Mouse (Mus musculus) forebrain, embryonic 10.5 days (tissue): ENCODE measurements at regions not wholly inside any gene's neighbourhood (a gene's known extent, or its start where the extent isn't known, plus 50 kb on each side); places are given as distances from the start of the nearest gene placed in this dataset.

Source experiments
- DNase-seq: peaks from one replicate; pipeline ENCODE4 v3.0.0-alpha.2; 2017; ENCODE audit warnings: low spot score; ENCODE audit errors: extremely low spot score
- H3K27ac ChIP-seq: fragments of 300-500 bp; sonication (generic); 2 replicates; pipeline ENCODE4 v1.5.1; 2016; ENCODE audit warnings: mild to moderate bottlenecking
- H3K27me3 ChIP-seq: fragments of 300-500 bp; sonication (generic); 2 replicates; pipeline ENCODE4 v1.6.1; 2016; ENCODE audit warnings: mild to moderate bottlenecking; ENCODE audit not compliant: poor library complexity, severe bottlenecking
- H3K36me3 ChIP-seq: fragments of 300-500 bp; sonication (generic); replicated peaks from 2 replicates; pipeline ENCODE4 v1.6.1; 2016; ENCODE audit warnings: mild to moderate bottlenecking, moderate library complexity
- H3K4me1 ChIP-seq: fragments of 300-500 bp; sonication (generic); 2 replicates; pipeline ENCODE4 v1.6.1; 2016
- H3K4me3 ChIP-seq: fragments of 300-500 bp; sonication (generic); 2 replicates; pipeline ENCODE4 v1.5.1; 2016; ENCODE audit warnings: mild to moderate bottlenecking, moderate library complexity
- H3K9me3 ChIP-seq: fragments of 300-500 bp; sonication (generic); 2 replicates; pipeline ENCODE4 v1.6.1; 2016; ENCODE audit warnings: mild to moderate bottlenecking, moderate library complexity
- WGBS: fragments of 180-500 bp; shearing (Covaris S2); methylation state at CpG from one replicate; pipeline ENCODE4 v1.1.7; 2016; 5-methylcytosine and 5-hydroxymethylcytosine counted together

DNA sequence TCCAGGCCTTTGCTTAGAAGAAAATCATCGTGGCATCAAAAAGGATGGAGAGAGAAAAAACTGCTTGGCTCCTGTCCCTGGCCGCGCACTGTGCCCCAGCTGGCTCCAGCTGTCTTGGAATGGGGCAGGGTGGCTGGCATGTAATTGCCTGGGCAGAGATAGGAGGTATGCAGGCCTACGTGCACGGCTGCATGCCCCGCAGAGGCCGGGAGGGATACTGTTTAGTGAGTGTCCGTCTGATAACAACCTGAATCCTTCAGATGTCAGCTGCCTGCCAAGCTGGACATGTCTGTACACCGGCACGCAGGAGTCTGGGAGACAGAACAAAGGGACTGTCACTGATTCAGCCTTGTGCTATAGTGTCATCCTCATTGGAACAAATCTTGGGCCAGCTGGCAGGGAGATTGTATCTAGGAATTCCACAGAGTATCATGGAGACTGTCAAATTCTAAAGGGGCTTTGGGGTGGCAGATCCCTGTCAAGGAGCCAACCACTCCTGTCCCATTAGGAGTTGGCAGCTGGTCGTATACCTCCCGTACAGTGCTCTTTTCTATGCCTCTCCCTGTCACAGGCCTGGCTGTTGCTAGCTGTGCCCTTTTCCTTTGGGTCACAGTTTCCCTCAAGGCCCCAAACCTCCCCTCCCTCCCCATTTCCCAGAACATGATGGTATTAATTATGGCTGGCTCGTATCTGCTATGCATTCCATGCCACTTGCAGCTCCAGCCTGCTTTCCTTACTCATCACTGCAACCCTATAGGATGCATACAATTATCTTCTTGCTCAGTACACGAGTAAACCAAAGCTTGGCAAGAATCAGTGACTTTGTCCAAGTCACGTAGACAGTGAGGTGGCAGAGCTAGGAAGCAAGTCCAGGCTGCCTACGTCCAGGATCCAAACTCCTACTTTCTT lies 83.5 kb upstream of the Egln3 start:
- H3K9me3 ChIP-seq = no peaks in the 10 kb centered on the region
- H3K27ac ChIP-seq = peak overlapping the region; percentile 71
- H3K4me3 ChIP-seq = no peak overlapping the region
- DNase-seq = peak; percentile 13
- peaks cover 47% of the 10 kb centered on the region for H3K4me1 ChIP-seq
- 79% methylated on average over 16 of the region's 16 CpGs for WGBS
- no peaks in the 10 kb centered on the region for H3K27me3 ChIP-seq
- H3K36me3 ChIP-seq = no peaks in the 10 kb centered on the region

DNA sequence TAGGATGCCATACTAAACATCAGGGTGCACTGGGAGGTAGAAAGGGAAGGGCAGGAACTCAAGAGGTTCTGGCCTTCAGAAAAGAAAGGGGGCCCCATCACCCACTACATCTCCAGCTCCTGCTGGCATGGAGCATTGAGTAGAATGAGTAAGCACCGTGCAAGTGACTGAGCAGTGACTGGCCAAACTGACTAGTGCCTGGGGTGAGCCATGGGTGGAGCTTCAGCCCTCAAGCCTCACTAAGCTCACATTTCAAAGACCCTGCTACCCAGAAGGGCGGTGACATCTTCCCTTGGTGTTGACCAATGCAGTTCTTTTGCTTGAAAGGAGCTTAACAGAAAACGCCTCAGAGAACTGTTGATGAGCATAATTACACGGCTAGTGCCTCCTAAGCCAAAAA lies 80.0 kb upstream of the Egln3 start:
- WGBS = 12% methylated on average over 4 of the region's 4 CpGs
- Histone ChIP-seq H3K27ac (peak overlapping the region; percentile 51; the same call in 1 of the 2 replicates), H3K27me3 (no peaks in the 10 kb centered on the region), H3K9me3 (no peaks in the 10 kb centered on the region), H3K4me3 (no peak overlapping the region), H3K36me3 (no peaks in the 10 kb centered on the region), H3K4me1 (peaks cover 41% of the 10 kb centered on the region)
- no peak for DNase-seq

DNA sequence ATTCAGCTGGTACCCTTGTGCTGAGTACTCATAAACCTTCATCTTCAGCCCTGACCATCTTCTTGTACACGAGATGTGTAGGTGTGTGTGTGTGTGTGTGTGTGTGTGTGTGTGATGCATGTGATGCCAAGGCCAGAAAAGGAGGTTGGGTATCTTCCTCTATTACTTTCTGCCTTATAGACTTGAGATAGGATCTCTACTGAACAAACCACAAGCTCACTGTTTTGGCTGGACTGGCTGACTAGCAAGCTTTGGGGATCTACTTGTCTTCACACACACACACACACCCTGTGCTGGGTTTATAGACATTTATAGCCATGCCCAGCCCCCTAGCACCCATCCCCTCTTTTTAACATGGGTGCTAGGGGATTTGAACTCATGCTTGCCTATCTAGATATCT lies 79.4 kb upstream of the Egln3 start:
- Histone ChIP-seq H3K4me1 (peaks cover 34% of the 10 kb centered on the region), H3K27ac (no peak overlapping the region), H3K27me3 (no peaks in the 10 kb centered on the region), H3K9me3 (no peaks in the 10 kb centered on the region), H3K36me3 (no peaks in the 10 kb centered on the region), H3K4me3 (no peak overlapping the region)
- no peak for DNase-seq
- WGBS = 96% methylated on average over 1 of the region's 1 CpGs

DNA sequence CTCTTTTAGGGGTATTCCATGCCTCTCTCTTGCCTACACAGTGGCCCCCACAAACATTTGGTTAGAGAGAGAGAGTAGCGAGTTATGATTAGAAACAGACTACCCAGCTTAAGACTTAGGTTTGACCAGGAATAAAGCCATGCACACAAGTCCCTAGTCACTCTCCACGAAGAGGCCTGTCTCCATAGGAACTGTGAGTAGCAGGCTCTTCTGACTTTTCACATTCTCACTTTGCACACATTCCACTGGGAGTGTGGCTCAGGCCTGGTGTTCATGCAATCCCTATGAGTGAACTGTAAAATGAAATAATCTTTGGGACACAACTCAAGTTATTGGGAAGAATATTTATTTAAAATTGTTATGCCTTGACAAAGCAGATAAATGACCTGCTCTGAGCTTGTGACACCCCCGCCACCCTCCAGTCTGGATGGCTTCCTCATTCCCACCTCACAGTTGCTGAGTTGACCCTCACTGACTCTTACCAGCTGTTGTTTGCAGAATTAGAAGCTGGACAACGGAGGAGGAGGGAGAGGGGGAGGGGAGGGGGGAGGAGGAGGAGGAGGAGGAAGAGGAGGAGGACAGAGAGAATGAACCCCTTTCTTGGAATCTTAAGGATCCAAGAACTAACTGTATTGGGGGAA lies 78.7 kb upstream of the Egln3 start:
- no peaks in the 10 kb centered on the region for H3K9me3 ChIP-seq
- WGBS = 70% methylated on average over 4 of the region's 4 CpGs
- no peak overlapping the region for H3K4me3 ChIP-seq
- peaks cover 28% of the 10 kb centered on the region for H3K4me1 ChIP-seq
- no peaks in the 10 kb centered on the region for H3K36me3 ChIP-seq
- no peak overlapping the region for H3K27ac ChIP-seq
- no peaks in the 10 kb centered on the region for H3K27me3 ChIP-seq
- DNase-seq = no peak

DNA sequence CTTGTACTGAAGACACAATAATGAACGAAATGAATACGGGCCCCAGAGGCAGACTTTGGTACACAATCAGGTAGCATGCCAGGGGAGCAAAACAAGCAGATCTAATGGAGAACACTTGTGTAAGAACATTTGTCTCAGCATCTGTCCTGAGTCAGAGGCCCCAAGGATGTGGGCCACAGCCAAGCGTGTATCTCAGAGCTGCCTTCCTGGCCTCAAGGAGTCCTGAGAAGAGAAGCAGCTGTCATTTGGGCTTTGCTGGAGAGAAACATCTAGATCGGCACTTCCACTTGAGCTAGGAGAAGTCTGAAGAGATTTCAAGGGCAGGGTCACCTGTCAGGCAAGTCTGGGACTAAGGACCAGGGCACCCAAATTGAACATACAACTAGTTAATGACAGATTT lies 76.8 kb upstream of the Egln3 start:
- Histone ChIP-seq H3K27ac (no peak overlapping the region), H3K9me3 (no peaks in the 10 kb centered on the region), H3K4me1 (peaks cover 17% of the 10 kb centered on the region), H3K36me3 (no peaks in the 10 kb centered on the region), H3K4me3 (no peak overlapping the region), H3K27me3 (no peaks in the 10 kb centered on the region)
- DNase-seq = no peak
- 90% methylated on average over 4 of the region's 4 CpGs for WGBS

DNA sequence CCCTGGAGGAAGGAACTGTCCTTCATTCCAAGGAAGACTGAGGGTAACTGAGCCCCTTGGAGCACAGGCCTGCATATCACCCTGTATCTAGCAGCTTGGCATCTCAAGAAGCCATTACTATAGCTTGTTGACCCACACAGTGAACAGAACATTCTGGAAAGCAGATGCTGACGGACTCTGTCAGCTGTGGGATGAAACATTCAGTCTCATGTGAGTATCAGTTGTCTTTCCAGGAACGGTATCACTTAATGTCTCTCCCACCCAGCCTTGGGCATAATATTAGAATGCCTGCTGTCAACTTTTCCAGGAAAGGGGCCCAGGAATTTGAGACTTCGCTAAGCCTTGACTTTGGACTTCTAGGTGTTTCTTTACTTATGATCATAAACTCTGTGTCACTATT lies 76.3 kb upstream of the Egln3 start:
- no peak overlapping the region for H3K27ac ChIP-seq
- no peak overlapping the region for H3K4me3 ChIP-seq
- H3K9me3 ChIP-seq = no peaks in the 10 kb centered on the region
- H3K4me1 ChIP-seq = peaks cover 17% of the 10 kb centered on the region
- 90% methylated on average over 3 of the region's 3 CpGs for WGBS
- DNase-seq = no peak
- no peaks in the 10 kb centered on the region for H3K36me3 ChIP-seq
- no peaks in the 10 kb centered on the region for H3K27me3 ChIP-seq

DNA sequence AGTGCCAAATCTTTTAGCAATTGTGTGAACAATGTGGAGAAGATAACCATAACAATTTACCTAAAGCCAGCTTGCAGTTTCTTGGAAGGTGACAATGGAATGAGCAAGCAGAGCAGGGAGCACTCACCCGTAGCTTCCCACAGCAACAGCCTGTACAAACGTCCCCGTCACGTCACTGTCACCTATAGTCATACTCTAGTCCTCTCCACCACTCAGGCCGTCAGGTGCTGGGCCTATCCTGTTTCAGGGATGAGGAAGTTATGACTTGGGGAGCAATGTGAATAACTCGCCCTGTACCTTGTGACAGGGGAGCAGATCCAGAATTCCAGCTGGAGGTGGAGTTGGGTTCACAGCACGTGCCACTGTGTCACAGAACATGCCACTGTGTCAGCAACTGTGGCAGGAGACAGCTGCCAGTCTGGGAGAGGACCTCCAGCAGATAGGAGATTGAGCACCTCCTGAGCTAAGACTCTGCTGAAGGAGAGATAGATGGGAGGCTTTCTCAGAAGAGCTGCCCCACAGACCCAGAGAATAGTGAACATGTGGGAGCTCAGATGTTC lies 73.4 kb upstream of the Egln3 start:
- 85% methylated on average over 7 of the region's 7 CpGs for WGBS
- no peak overlapping the region for H3K4me3 ChIP-seq
- no peaks in the 10 kb centered on the region for H3K9me3 ChIP-seq
- no peaks in the 10 kb centered on the region for H3K4me1 ChIP-seq
- DNase-seq = no peak
- no peaks in the 10 kb centered on the region for H3K27me3 ChIP-seq
- no peaks in the 10 kb centered on the region for H3K36me3 ChIP-seq
- no peak overlapping the region for H3K27ac ChIP-seq

DNA sequence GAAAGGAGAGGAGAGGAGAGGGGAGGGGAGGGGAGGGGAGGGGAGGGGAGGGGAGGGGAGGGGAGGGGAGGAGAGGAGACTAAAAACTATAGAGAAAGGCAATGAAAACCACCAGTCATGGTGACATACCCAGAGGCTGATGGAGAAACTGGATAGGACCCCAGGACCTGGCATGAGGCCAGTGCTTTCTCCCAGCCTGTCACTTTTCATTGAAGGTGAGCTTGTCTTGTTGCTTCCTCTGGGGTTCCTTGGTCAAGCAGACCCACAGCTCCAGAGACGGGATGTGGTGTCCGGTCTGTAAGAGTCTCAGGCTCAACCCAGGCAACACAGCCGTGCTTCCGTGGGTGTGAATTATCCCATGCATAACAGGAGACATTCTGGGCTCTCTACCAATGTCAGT lies 69.8 kb upstream of the Egln3 start:
- no peak for DNase-seq
- WGBS = 90% methylated on average over 4 of the region's 4 CpGs
- Histone ChIP-seq H3K4me3 (no peak overlapping the region), H3K27me3 (no peaks in the 10 kb centered on the region), H3K9me3 (no peaks in the 10 kb centered on the region), H3K36me3 (no peaks in the 10 kb centered on the region), H3K27ac (no peak overlapping the region), H3K4me1 (no peaks in the 10 kb centered on the region)

DNA sequence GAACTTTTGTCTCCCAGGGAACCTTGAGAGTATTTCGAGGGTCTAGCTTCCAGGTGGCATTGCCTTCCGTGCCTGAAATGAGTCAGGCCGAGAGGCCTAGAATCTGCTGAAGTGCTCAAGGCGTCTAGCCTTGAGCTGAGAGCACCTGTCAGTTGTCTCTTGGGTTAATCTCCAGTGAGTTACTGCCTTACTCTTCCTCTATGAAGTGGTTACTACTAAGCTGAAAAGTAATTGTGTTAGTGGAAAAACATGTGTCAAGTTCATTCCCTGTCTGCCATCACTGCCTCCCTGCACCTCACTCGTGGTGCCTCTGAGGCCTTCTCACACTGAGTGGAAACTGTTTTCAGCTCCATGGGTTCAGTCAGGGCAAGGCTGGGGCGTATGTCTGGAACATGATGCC lies 69.0 kb upstream of the Egln3 start:
- DNase-seq = no peak
- Histone ChIP-seq H3K4me3 (no peak overlapping the region), H3K27ac (no peak overlapping the region), H3K27me3 (no peaks in the 10 kb centered on the region), H3K9me3 (no peaks in the 10 kb centered on the region), H3K4me1 (no peaks in the 10 kb centered on the region), H3K36me3 (no peaks in the 10 kb centered on the region)
- WGBS = 88% methylated on average over 6 of the region's 6 CpGs

DNA sequence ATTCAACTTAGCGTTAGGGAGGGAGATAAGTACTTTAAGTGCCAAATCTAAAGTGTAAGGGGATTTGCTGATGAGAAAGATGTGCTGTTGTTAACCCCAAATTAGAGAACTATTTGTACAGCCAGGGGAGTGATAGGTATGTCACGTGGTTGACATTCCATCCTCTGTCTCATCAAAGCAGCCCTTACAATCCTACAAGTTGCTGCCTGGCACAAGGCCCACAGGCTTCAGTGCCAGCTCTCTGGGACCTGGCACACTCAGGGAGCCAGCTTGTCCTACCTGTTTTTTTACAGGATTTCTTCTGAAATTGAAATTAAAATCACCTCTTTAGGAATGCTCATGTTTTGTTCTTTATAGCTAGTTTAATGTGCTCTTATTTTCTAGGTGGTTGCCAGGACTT lies 68.6 kb upstream of the Egln3 start:
- no peaks in the 10 kb centered on the region for H3K36me3 ChIP-seq
- H3K4me3 ChIP-seq = no peak overlapping the region
- H3K27ac ChIP-seq = no peak overlapping the region
- WGBS = 72% methylated on average over 2 of the region's 2 CpGs
- DNase-seq = no peak
- no peaks in the 10 kb centered on the region for H3K4me1 ChIP-seq
- H3K9me3 ChIP-seq = no peaks in the 10 kb centered on the region
- no peaks in the 10 kb centered on the region for H3K27me3 ChIP-seq

DNA sequence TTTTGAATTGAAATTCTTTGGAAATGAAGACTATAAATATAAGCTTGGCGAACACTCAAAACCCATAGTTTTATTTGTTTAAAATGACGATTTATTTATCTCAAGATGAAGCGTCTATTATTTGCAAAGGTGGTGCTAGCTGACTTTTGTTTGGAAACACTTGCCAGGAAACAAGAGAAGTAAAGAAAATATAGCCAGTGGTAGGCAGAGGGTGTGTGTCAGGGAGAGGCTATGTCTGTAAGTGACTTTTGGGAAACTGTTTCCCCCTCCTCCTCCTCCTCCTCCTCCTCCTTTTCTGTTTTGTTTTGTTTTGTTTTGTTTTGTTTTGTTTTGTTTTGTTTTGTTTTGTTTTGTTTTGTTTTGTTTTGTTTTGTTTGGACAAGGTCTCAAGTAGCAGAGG lies 62.2 kb upstream of the Egln3 start:
- no peak for DNase-seq
- no peak overlapping the region for H3K27ac ChIP-seq
- H3K9me3 ChIP-seq = no peaks in the 10 kb centered on the region
- H3K36me3 ChIP-seq = no peaks in the 10 kb centered on the region
- no peak overlapping the region for H3K4me3 ChIP-seq
- 88% methylated on average over 3 of the region's 3 CpGs for WGBS
- no peaks in the 10 kb centered on the region for H3K27me3 ChIP-seq
- H3K4me1 ChIP-seq = peaks cover 29% of the 10 kb centered on the region

DNA sequence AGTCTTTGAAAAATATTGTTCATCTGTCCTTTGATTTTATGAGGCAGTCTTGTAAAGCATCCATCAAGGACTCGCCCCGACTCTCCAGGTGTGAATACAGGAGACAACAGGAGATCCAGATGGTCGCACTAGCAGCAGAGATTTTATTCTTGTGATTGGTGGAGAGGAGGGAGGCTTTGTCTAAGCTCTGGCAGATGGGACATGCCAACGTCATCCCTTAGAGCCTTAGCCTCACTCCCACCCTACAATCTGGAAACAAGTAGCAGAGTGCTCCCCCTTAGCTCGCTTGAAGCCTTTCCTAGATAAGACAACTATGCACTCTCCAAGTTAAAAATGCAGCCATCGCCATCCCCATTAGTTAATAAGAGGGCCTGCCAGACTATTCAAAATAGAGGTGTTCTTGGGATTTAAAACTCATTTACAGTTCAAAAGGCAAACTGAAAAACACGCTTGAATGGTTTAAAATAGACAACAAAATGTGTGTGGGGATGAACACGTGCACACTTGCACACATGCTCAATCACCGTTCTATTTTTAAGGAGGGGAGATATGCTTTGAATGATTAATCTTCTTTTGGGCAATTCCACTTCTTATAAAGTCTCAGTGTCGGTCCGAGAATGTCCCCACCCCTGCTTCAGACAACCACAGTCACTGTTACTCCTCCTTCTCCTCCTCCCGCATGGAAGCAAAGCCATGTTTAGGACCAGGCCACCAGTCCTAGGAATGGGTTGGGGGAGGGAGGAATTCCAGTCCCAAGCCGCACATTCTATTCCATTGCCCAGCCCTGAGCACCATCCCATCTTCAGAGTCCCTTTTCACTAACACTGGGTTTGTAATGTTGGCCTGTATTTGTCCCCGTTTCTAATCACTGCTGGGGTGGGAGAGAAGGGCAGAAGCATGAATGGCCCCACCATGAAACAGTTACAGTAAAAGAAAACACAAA lies 61.5 kb upstream of the Egln3 start:
- Histone ChIP-seq H3K9me3 (no peaks in the 10 kb centered on the region), H3K36me3 (no peaks in the 10 kb centered on the region), H3K4me3 (no peak overlapping the region), H3K27ac (no peak overlapping the region), H3K27me3 (no peaks in the 10 kb centered on the region), H3K4me1 (peaks cover 29% of the 10 kb centered on the region)
- no peak for DNase-seq
- WGBS = 73% methylated on average over 14 of the region's 14 CpGs
